In the genomic region with DNA sequence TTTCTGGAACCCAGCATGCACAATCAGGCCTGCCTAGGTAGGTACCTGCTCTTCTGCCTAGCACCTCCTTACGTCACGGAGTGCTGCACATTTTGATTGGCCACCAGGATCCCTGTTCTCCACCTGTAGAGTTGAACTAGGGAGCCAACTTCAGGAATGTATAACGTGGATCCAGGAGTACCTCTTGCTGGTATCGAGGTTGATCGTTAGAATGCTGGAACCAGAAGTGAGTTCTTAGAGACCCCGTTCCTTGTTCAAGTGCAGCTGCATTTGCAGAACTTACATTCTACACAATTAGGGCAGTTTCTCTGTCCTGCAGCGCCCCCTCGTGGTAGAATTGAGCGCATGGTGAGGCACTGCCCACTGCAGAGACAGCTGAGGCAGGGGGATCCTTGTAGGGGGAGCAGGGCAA, we compare ENCODE assay signal across 9 mouse cellular contexts. TPM values are rescaled to one million over a fixed set of nuclear protein-coding genes. Genes with fewer than 3 reads are reported as not detected.
A peak's percentile ranks its signal among the peaks of the same experiment; 100 is the strongest.
DNase-seq lines count a peak whose midpoint lies in the region; ATAC-seq and TF ChIP-seq lines count a peak whose summit lies in the region.
"Had no signal": no experiment of that assay in that cellular context is flagged by ENCODE, and none has a peak within 500 bp of the region (broad histone marks: within the 10 kb centered on the region; RNA-seq: fewer than 3 reads in every experiment).

No protein-coding gene starts in this region.

- 16% methylated on average over 9 of the region's 9 CpGs for WGBS in liver, embryonic 12.5 days (ENCODE audit: insufficient replicate concordance)
- WGBS in liver, embryonic 14.5 days (ENCODE audit: insufficient replicate concordance): 13% methylated on average over 9 of the region's 9 CpGs
- WGBS in neural tube, embryonic 11.5 days: 21% methylated on average over 9 of the region's 9 CpGs
- WGBS in stomach, postnatal 0 days: 16% methylated on average over 9 of the region's 9 CpGs

- ATAC-seq in liver, embryonic 12.5 days: no peak
- 0 out of 2 replicates have a peak, but pooled peaks have one; percentile 32 for ATAC-seq in liver, embryonic 14.5 days (ENCODE audit: insufficient read depth)
- no peak for ATAC-seq in neural tube, embryonic 11.5 days (ENCODE audit: insufficient read depth, low FRiP score, low TSS enrichment)
- peak; percentile 75 for ATAC-seq in stomach, postnatal 0 days (ENCODE audit: low FRiP score, low TSS enrichment)

- H3K9ac ChIP-seq in liver, embryonic 12.5 days: no peak overlapping the region
- no peak overlapping the region for H3K9ac ChIP-seq in liver, embryonic 14.5 days (replicated peaks)
- no peak overlapping the region for H3K9ac ChIP-seq in neural tube, embryonic 11.5 days (ENCODE audit: low read length)
- H3K9ac ChIP-seq in stomach, postnatal 0 days (ENCODE audit: low read length): no peak overlapping the region
- H3K9ac ChIP-seq: embryonic facial prominence, embryonic 13.5 days had no signal

- peaks cover 20% of the 10 kb centered on the region for H3K27me3 ChIP-seq in liver, embryonic 12.5 days (replicated peaks)
- no peaks in the 10 kb centered on the region for H3K27me3 ChIP-seq in liver, embryonic 14.5 days (ENCODE audit: control insufficient read depth, insufficient read depth, low read length)
- no peaks in the 10 kb centered on the region for H3K27me3 ChIP-seq in neural tube, embryonic 11.5 days (ENCODE audit: control insufficient read depth, insufficient read depth, low read length)
- H3K27me3 ChIP-seq in stomach, postnatal 0 days (ENCODE audit: control insufficient read depth, insufficient read depth, low read length): no peaks in the 10 kb centered on the region
- H3K27me3 ChIP-seq: embryonic facial prominence, embryonic 13.5 days had no signal

- H3K36me3 ChIP-seq in liver, embryonic 12.5 days: no peaks in the 10 kb centered on the region
- H3K36me3 ChIP-seq in liver, embryonic 14.5 days (replicated peaks; ENCODE audit: control insufficient read depth, insufficient read depth, low read depth): no peaks in the 10 kb centered on the region
- no peaks in the 10 kb centered on the region; the same call in 1 of the 2 replicates for H3K36me3 ChIP-seq in neural tube, embryonic 11.5 days (ENCODE audit: control insufficient read depth, insufficient read depth, low read length)
- no peaks in the 10 kb centered on the region for H3K36me3 ChIP-seq in stomach, postnatal 0 days (ENCODE audit: control insufficient read depth, insufficient read depth, low read length)
- H3K36me3 ChIP-seq: embryonic facial prominence, embryonic 13.5 days had no signal

- H3K4me2 ChIP-seq in liver, embryonic 12.5 days: no peak overlapping the region
- no peak overlapping the region for H3K4me2 ChIP-seq in liver, embryonic 14.5 days (ENCODE audit: low read depth)
- no peak overlapping the region for H3K4me2 ChIP-seq in neural tube, embryonic 11.5 days (ENCODE audit: low read depth)
- no peak overlapping the region for H3K4me2 ChIP-seq in stomach, postnatal 0 days (replicated peaks; ENCODE audit: low read depth)
- H3K4me2 ChIP-seq: embryonic facial prominence, embryonic 13.5 days had no signal

- no peak overlapping the region for H3K4me3 ChIP-seq in liver, embryonic 12.5 days
- no peak overlapping the region for H3K4me3 ChIP-seq in liver, embryonic 14.5 days (ENCODE audit: insufficient read depth in 1 of 2, low read depth in 2 of 2, low read length in 2 of 2)
- H3K4me3 ChIP-seq in neural tube, embryonic 11.5 days (ENCODE audit: low read depth, low read length): no peak overlapping the region
- H3K4me3 ChIP-seq in stomach, postnatal 0 days (ENCODE audit: low read depth, low read length): no peak overlapping the region
- H3K4me3 ChIP-seq: embryonic facial prominence, embryonic 13.5 days had no signal

- H3K27ac ChIP-seq in liver, embryonic 12.5 days: no peak overlapping the region
- H3K27ac ChIP-seq in liver, embryonic 14.5 days: no peak overlapping the region
- no peak overlapping the region for H3K27ac ChIP-seq in neural tube, embryonic 11.5 days (ENCODE audit: low read depth, low read length)
- no peak overlapping the region for H3K27ac ChIP-seq in stomach, postnatal 0 days (replicated peaks)
- H3K27ac ChIP-seq: embryonic facial prominence, embryonic 13.5 days had no signal

- DNase-seq in liver: peak; percentile 81
- peak; percentile 83 for DNase-seq in cerebellum, adult 8-10 months
- peak; percentile 79 to 83 for DNase-seq in frontal cortex, postnatal 25 days (ENCODE audit: low spot score in 2 of 2)
- DNase-seq in kidney, adult 18-20 months: peak; percentile 92
- DNase-seq in liver, embryonic 14.5 days (ENCODE audit: low read depth in 3 of 3, low spot score in 3 of 3): peak; percentile 52 to 62 (median 54)
- peak; percentile 84 for DNase-seq in neural tube, embryonic 11.5 days (ENCODE audit: low spot score)
- peak; percentile 89 for DNase-seq in stomach, postnatal 0 days (ENCODE audit: low spot score)

- no peaks in the 10 kb centered on the region for H3K4me1 ChIP-seq in liver, embryonic 12.5 days
- 0 out of 4 replicates have a peak, but pooled peaks cover 0 to 2% of the 10 kb centered on the region in 2 experiments for H3K4me1 ChIP-seq in liver, embryonic 14.5 days (replicated peaks; ENCODE audit: control insufficient read depth in 2 of 2, insufficient read depth in 2 of 2, low read length in 1 of 2)
- no peaks in the 10 kb centered on the region for H3K4me1 ChIP-seq in neural tube, embryonic 11.5 days (ENCODE audit: control insufficient read depth, insufficient read depth, low read length)
- H3K4me1 ChIP-seq in stomach, postnatal 0 days (replicated peaks; ENCODE audit: control insufficient read depth, insufficient read depth): no peaks in the 10 kb centered on the region
- H3K4me1 ChIP-seq: embryonic facial prominence, embryonic 13.5 days had no signal

- no peak for TF ChIP-seq EP300 in liver, embryonic 14.5 days (IDR thresholded peaks at IDR 0.05; ENCODE audit: low read depth)
- TF ChIP-seq EP300 in stomach, postnatal 0 days (optimal IDR thresholded peaks at IDR 0.05): no peak

- H3K9me3 ChIP-seq in liver, embryonic 12.5 days (replicated peaks): no peaks in the 10 kb centered on the region
- no peaks in the 10 kb centered on the region for H3K9me3 ChIP-seq in liver, embryonic 14.5 days (ENCODE audit: control insufficient read depth, low read length)
- no peaks in the 10 kb centered on the region for H3K9me3 ChIP-seq in neural tube, embryonic 11.5 days (ENCODE audit: control insufficient read depth, low read length)
- no peaks in the 10 kb centered on the region for H3K9me3 ChIP-seq in stomach, postnatal 0 days (ENCODE audit: control insufficient read depth, low read length)
- H3K9me3 ChIP-seq: embryonic facial prominence, embryonic 13.5 days had no signal

- peak; percentile 91 for TF ChIP-seq CTCF in liver, embryonic 14.5 days (IDR thresholded peaks at IDR 0.05; ENCODE audit: low read depth)
- peak; percentile 91 for TF ChIP-seq CTCF in stomach, postnatal 0 days (IDR thresholded peaks at IDR 0.05; ENCODE audit: low read depth)

RNA-seq across cellular contexts. Expression of gene Ssc5d, which starts 14.5 kb away (rescaled TPM):
- polyA plus RNA-seq in liver, embryonic 12.5 days (2016; fragmentation: Nextera tagmentation; extraction: Ambion mirVana): 0.13 and 0.19 TPM in 2 replicates
- 0.12 and 0.14 TPM in 2 replicates for polyA plus RNA-seq in liver, embryonic 14.5 days (2012; rRNA removed)
- 0.03 and 0.09 TPM in 2 replicates for polyA plus RNA-seq in liver, embryonic 14.5 days (2014; fragmentation: Nextera tagmentation; extraction: Ambion mirVana)
- 2.8 and 3.3 TPM in 2 replicates for polyA plus RNA-seq in neural tube, embryonic 11.5 days (2014; fragmentation: Nextera tagmentation; extraction: Ambion mirVana)
- polyA plus RNA-seq in stomach, postnatal 0 days (2015; fragmentation: Nextera tagmentation; extraction: Ambion mirVana): 1.3 and 1.9 TPM in 2 replicates

RNA-seq across cellular contexts. Expression of gene Nat14, which starts 18.2 kb away (rescaled TPM):
- 0.54 and 0.67 TPM in 2 replicates for polyA plus RNA-seq in liver, embryonic 12.5 days (2016; fragmentation: Nextera tagmentation; extraction: Ambion mirVana)
- 0.38 and 0.39 TPM in 2 replicates for polyA plus RNA-seq in liver, embryonic 14.5 days (2012; rRNA removed)
- 0.10 and 0.11 TPM in 2 replicates for polyA plus RNA-seq in liver, embryonic 14.5 days (2014; fragmentation: Nextera tagmentation; extraction: Ambion mirVana)
- polyA plus RNA-seq in neural tube, embryonic 11.5 days (2014; fragmentation: Nextera tagmentation; extraction: Ambion mirVana): 6.4 and 7.1 TPM in 2 replicates
- 2.3 and 2.5 TPM in 2 replicates for polyA plus RNA-seq in stomach, postnatal 0 days (2015; fragmentation: Nextera tagmentation; extraction: Ambion mirVana)

RNA-seq across cellular contexts. Expression of gene Sbk2, which starts 24.1 kb away (rescaled TPM):
- not detected in 2 replicates for polyA plus RNA-seq in liver, embryonic 12.5 days (2016; fragmentation: Nextera tagmentation; extraction: Ambion mirVana)
- polyA plus RNA-seq in liver, embryonic 14.5 days (2012; rRNA removed): 0.01 and 0.02 TPM in 2 replicates
- polyA plus RNA-seq in liver, embryonic 14.5 days (2014; fragmentation: Nextera tagmentation; extraction: Ambion mirVana): not detected in 2 replicates
- polyA plus RNA-seq in neural tube, embryonic 11.5 days (2014; fragmentation: Nextera tagmentation; extraction: Ambion mirVana): not detected in 2 replicates
- polyA plus RNA-seq in stomach, postnatal 0 days (2015; fragmentation: Nextera tagmentation; extraction: Ambion mirVana): 0.15 TPM in 1 of 2 replicates, not detected in the other
- polyA plus RNA-seq: embryonic facial prominence, embryonic 13.5 days had no signal

RNA-seq across cellular contexts. Expression of gene Zfp628, which starts 25.1 kb away (rescaled TPM):
- polyA plus RNA-seq in liver, embryonic 12.5 days (2016; fragmentation: Nextera tagmentation; extraction: Ambion mirVana): 2.4 and 2.7 TPM in 2 replicates
- 2.9 and 3.7 TPM in 2 replicates for polyA plus RNA-seq in liver, embryonic 14.5 days (2012; rRNA removed)
- polyA plus RNA-seq in liver, embryonic 14.5 days (2014; fragmentation: Nextera tagmentation; extraction: Ambion mirVana): 1.5 and 1.6 TPM in 2 replicates
- 3.5 and 3.8 TPM in 2 replicates for polyA plus RNA-seq in neural tube, embryonic 11.5 days (2014; fragmentation: Nextera tagmentation; extraction: Ambion mirVana)
- polyA plus RNA-seq in stomach, postnatal 0 days (2015; fragmentation: Nextera tagmentation; extraction: Ambion mirVana): 1.8 and 1.9 TPM in 2 replicates

RNA-seq across cellular contexts. Expression of gene Sbk3, which starts 30.9 kb away (rescaled TPM):
- not detected in 2 replicates for polyA plus RNA-seq in liver, embryonic 12.5 days (2016; fragmentation: Nextera tagmentation; extraction: Ambion mirVana)
- not detected in 2 replicates for polyA plus RNA-seq in liver, embryonic 14.5 days (2012; rRNA removed)
- polyA plus RNA-seq in liver, embryonic 14.5 days (2014; fragmentation: Nextera tagmentation; extraction: Ambion mirVana): not detected in 2 replicates
- polyA plus RNA-seq in neural tube, embryonic 11.5 days (2014; fragmentation: Nextera tagmentation; extraction: Ambion mirVana): 0.09 TPM in 1 of 2 replicates, not detected in the other
- 0.04 TPM in 1 of 2 replicates, not detected in the other for polyA plus RNA-seq in stomach, postnatal 0 days (2015; fragmentation: Nextera tagmentation; extraction: Ambion mirVana)
- polyA plus RNA-seq: embryonic facial prominence, embryonic 13.5 days had no signal

Comparison
In these comparisons a context has a peak if more than half of its experiments do, and no peak if none do; other contexts are left out.
1. ATAC-seq: peak in liver, embryonic 14.5 days (single experiment) and stomach, postnatal 0 days (single experiment); none in liver, embryonic 12.5 days (single experiment) and neural tube, embryonic 11.5 days (single experiment).
2. Peak in every context shown above with its lines, with median percentiles within 50 percentile points of each other: DNase-seq.